Mouse (Mus musculus): Measurements from ENCODE around the gene Prcd. TPM values are rescaled to one million over a fixed set of nuclear protein-coding genes. Genes with fewer than 3 reads are reported as not detected.
A peak's percentile ranks its signal among the peaks of the same experiment; 100 is the strongest.

Gene Prcd
- polyA plus RNA-seq, 1 experiment from 2014 or later: 0.32 TPM

DNA sequence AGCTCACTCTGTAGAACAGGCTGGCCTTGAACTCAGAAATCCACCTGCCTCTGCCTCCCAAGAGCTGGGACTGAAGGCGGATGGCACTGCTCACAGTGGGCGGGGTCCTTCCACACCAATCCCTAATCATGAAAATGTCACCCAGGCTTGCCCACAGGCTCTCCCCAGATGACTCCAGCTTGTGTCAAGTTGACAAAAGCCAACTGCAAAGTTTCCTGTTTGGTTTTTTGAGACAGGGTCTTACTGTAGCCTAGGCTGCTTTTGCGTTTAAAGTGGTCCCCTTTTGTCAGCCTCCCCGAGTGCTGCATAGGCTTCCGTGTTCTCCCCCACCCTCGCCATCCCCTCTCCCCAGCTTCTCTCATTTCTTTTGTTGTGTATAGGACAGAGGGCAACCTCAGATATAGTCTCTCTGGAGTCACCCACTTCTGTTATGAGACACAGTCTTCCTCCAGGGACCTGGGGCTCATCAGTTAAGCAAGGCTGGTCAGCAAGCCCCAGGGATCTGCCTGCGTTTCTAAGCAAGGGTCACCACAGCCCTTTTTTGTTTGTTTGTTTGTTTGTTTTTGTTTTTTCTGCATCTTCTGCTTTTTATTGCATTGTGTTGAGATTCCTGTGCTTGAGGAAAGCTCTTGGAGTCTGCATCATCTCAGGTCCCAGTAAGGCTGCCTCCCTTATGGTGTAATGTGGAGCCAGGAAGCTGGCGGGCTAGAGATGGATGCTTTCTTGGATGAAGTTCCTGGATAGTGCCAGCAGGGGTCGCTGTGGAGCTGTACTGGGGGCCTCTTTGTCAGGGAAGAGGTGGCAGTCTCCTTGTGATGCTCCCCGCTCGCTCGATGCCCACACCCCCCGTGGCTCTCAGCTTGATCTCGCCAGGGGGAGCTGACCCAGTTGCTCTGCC, 10.4 kb upstream of the Prcd start:
- Histone ChIP-seq H3K27me3 (ENCODE audit: insufficient read depth, low read length) (no peaks in the 10 kb centered on the region), H3K36me3 (replicated peaks; ENCODE audit: insufficient read depth, low read length) (no peaks in the 10 kb centered on the region), H3K4me3 (ENCODE audit: low read depth, low read length) (no peak overlapping the region), H3K4me1 (ENCODE audit: insufficient read depth) (no peaks in the 10 kb centered on the region), H3K9ac (replicated peaks) (no peak overlapping the region), H3K4me2 (ENCODE audit: low read depth, low read length) (no peak overlapping the region), H3K9me3 (ENCODE audit: low read length) (no peaks in the 10 kb centered on the region), H3K27ac (ENCODE audit: low read depth) (no peak overlapping the region)
- TF ChIP-seq CTCF (IDR thresholded peaks at IDR 0.05; ENCODE audit: low read depth): peak; percentile 98
- TF ChIP-seq EP300 (IDR thresholded peaks at IDR 0.05; ENCODE audit: low read depth): no peak
- ATAC-seq (peak; percentile 60), DNase-seq (peak; percentile 91)
- WGBS (ENCODE audit: insufficient replicate concordance): 33% methylated on average over 14 of the region's 14 CpGs

DNA sequence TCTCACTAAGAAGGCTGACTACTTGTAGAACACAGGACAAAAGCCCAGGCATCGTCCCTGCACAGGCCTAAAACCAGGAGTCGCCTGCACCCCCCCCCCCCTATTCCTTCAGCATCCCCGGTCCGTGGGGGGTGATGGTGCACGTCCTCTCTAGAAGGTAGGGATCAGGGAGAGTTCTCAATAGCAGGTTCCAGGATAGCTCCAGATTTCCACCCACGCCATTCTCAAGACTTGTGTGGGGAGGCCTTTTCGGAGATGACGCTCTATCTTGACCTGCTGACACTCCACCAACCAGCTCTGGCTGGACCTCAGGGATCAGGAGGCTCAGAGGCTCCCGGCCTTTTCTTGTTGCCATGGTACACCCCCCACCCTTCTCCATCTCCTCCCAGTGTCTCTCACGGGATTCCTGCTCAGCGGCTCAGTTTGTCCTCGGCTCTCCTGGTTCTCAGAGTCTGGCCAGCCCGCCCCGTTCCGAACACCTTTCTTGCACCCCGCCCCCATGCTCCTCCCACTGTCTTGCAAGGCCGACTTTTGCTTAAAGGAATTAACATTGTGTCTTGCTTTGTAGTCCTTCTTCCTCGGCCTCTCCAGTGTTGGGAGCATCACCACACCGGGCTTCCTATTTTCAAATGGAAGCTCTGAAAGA, 9.6 kb upstream of the Prcd start:
- no peaks in the 10 kb centered on the region for H3K4me1 ChIP-seq (ENCODE audit: insufficient read depth)
- DNase-seq: no peak
- TF ChIP-seq EP300 (IDR thresholded peaks at IDR 0.05; ENCODE audit: low read depth) (no peak), CTCF (IDR thresholded peaks at IDR 0.05; ENCODE audit: low read depth) (no peak)
- no peak overlapping the region for H3K4me2 ChIP-seq (ENCODE audit: low read depth, low read length)
- no peaks in the 10 kb centered on the region for H3K27me3 ChIP-seq (ENCODE audit: insufficient read depth, low read length)
- H3K4me3 ChIP-seq (ENCODE audit: low read depth, low read length): no peak overlapping the region
- no peaks in the 10 kb centered on the region for H3K9me3 ChIP-seq (ENCODE audit: low read length)
- WGBS (ENCODE audit: insufficient replicate concordance): 28% methylated on average over 19 of the region's 19 CpGs
- no peak overlapping the region for H3K9ac ChIP-seq (replicated peaks)
- no peak for ATAC-seq
- H3K36me3 ChIP-seq (replicated peaks; ENCODE audit: insufficient read depth, low read length): no peaks in the 10 kb centered on the region
- H3K27ac ChIP-seq (ENCODE audit: low read depth): no peak overlapping the region

DNA sequence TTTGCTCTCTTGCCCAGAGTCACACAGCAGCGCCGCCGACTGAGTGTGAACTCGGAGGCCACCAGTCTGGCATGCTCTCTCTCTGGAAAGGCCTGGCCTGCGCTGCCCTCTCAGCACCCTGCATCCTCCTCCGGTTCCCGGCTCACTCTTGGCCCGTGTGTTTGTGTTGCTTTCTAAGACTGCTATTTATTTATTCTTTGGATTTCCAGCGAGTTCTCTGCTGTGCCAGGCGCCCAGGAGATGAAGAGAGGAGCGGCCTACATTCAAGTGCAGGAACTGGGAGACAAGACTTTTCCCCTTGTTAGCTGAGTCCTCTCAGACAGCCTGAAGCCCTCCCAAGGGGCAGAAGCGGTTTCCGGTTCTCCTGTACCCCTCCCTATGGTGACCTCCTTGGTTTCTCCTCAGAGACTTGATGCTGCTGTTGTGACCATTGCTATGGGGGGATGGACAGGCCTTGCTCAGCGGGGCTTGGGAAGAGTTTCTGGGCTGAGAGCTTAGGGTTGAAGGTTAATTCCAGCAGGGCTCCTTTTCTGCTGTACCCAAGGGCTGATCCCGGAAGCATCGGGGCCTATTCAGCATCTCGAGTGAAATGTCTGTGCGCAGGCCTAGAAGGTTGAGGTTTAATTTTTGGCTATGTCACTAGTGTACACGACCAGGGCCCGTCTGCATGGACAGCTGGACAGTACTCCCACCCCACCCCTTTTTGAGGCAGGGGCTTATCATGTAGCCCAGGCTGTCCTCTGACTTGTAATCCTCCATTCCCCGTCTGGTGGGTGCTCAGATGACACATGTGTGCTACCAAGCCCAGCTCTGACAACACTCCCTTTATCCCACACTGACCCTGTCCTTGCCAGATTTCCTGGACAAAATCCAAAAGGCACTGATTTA, 8.9 kb upstream of the Prcd start:
- H3K9ac ChIP-seq (replicated peaks): no peak overlapping the region
- no peaks in the 10 kb centered on the region for H3K27me3 ChIP-seq (ENCODE audit: insufficient read depth, low read length)
- no peak overlapping the region for H3K4me2 ChIP-seq (ENCODE audit: low read depth, low read length)
- DNase-seq: no peak
- H3K9me3 ChIP-seq (ENCODE audit: low read length): no peaks in the 10 kb centered on the region
- no peak for TF ChIP-seq CTCF (IDR thresholded peaks at IDR 0.05; ENCODE audit: low read depth)
- TF ChIP-seq EP300 (IDR thresholded peaks at IDR 0.05; ENCODE audit: low read depth): no peak
- no peaks in the 10 kb centered on the region for H3K4me1 ChIP-seq (ENCODE audit: insufficient read depth)
- no peak overlapping the region; the same call in 1 of the 2 replicates for H3K27ac ChIP-seq (ENCODE audit: low read depth)
- no peak for ATAC-seq
- 59% methylated on average over 21 of the region's 21 CpGs for WGBS (ENCODE audit: insufficient replicate concordance)
- no peaks in the 10 kb centered on the region for H3K36me3 ChIP-seq (replicated peaks; ENCODE audit: insufficient read depth, low read length)
- no peak overlapping the region for H3K4me3 ChIP-seq (ENCODE audit: low read depth, low read length)

DNA sequence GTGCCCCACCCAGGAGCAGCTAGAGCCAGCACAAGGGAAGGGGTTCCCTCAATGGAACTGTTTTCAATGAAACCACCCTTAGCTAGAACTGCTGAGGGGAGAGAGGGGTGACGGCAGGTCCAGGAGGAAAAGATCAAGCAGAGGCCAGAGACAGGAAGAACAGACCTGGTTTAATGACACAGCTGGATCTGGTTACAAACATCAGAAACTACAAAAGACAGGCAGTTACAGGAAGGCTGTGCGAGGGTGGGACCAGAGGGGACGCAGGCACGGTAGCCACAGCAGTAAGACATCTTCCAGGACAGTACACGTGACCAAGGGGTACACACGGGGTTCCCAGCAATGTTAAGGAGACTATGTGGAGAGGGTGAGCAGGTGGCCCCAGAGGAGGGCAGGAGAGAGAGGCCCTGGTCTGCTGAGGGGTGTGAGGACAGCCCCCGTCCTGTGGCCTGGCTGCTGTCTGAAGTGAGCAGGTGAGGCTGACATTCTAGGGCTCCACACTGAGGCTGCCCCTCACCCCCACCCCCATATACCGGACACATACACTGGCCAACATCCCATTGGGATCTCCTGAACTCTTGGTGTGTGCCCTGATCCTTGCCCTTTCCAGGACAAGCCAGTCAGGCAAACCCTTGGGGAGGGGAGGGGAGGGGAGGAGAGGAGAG, 7.8 kb upstream of the Prcd start:
- Histone ChIP-seq H3K4me1 (ENCODE audit: insufficient read depth) (no peaks in the 10 kb centered on the region), H3K27ac (ENCODE audit: low read depth) (no peak overlapping the region), H3K9ac (replicated peaks) (no peak overlapping the region), H3K4me3 (ENCODE audit: low read depth, low read length) (no peak overlapping the region), H3K9me3 (ENCODE audit: low read length) (no peaks in the 10 kb centered on the region), H3K36me3 (replicated peaks; ENCODE audit: insufficient read depth, low read length) (no peaks in the 10 kb centered on the region), H3K27me3 (ENCODE audit: insufficient read depth, low read length) (no peaks in the 10 kb centered on the region), H3K4me2 (ENCODE audit: low read depth, low read length) (no peak overlapping the region)
- ATAC-seq (no peak), DNase-seq (no peak)
- 76% methylated on average over 8 of the region's 8 CpGs for WGBS (ENCODE audit: insufficient replicate concordance)
- TF ChIP-seq CTCF (IDR thresholded peaks at IDR 0.05; ENCODE audit: low read depth) (no peak), EP300 (IDR thresholded peaks at IDR 0.05; ENCODE audit: low read depth) (no peak)

DNA sequence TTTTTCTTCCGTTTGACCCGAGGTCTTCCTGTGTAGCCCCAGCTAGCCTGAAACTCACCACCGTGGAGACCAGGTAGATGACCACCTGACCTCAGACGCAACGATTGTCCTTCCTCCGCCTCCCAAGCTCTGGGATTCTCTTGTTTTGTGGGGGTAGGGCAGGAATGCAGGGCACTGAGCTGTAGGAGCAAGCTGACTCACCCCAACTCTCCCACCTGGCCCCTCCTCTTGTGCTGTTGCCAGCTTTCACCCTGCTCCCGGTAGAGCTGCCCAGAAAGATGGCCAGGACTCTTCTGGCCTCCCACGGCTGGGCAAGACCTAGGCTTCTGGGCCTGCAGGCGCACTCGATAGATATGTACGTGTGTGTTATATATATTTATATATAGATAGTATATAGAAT, 7.2 kb upstream of the Prcd start:
- no peak overlapping the region for H3K9ac ChIP-seq (replicated peaks)
- H3K4me1 ChIP-seq (ENCODE audit: insufficient read depth): no peaks in the 10 kb centered on the region
- H3K27me3 ChIP-seq (ENCODE audit: insufficient read depth, low read length): peaks cover 3% of the 10 kb centered on the region; the same call in 1 of the 2 replicates
- no peak overlapping the region for H3K4me3 ChIP-seq (ENCODE audit: low read depth, low read length)
- no peaks in the 10 kb centered on the region for H3K9me3 ChIP-seq (ENCODE audit: low read length)
- DNase-seq: no peak
- no peak for ATAC-seq
- H3K36me3 ChIP-seq (replicated peaks; ENCODE audit: insufficient read depth, low read length): no peaks in the 10 kb centered on the region
- H3K4me2 ChIP-seq (ENCODE audit: low read depth, low read length): no peak overlapping the region
- WGBS (ENCODE audit: insufficient replicate concordance): 64% methylated on average over 10 of the region's 11 CpGs
- TF ChIP-seq EP300 (IDR thresholded peaks at IDR 0.05; ENCODE audit: low read depth) (no peak), CTCF (IDR thresholded peaks at IDR 0.05; ENCODE audit: low read depth) (no peak)
- no peak overlapping the region for H3K27ac ChIP-seq (ENCODE audit: low read depth)
